In genomic region chr5:149117815-149118547, GRCm38 (mm10) we compare ENCODE assay signal across 14 mouse cellular contexts.
DNase-seq lines count a peak whose midpoint lies in the region; ATAC-seq lines count a peak whose summit lies in the region.
"Had no signal": no experiment of that assay in that cellular context is flagged by ENCODE, and none has a peak within 500 bp of the region (broad histone marks: within the 10 kb centered on the region; RNA-seq: fewer than 3 reads in every experiment).

No protein-coding gene starts in this region.

- H3K27me3 ChIP-seq in midbrain, embryonic 10.5 days (ENCODE audit: low read depth, poor library complexity, severe bottlenecking) = no peaks in the 10 kb centered on the region
- no peaks in the 10 kb centered on the region for H3K27me3 ChIP-seq in midbrain, embryonic 15.5 days (replicated peaks)
- no peaks in the 10 kb centered on the region for H3K27me3 ChIP-seq in embryonic facial prominence, embryonic 10.5 days (replicated peaks; ENCODE audit: low read depth, poor library complexity, severe bottlenecking)
- H3K27me3 ChIP-seq in neural tube, embryonic 14.5 days (ENCODE audit: control insufficient read depth, insufficient read depth, low read length) = no peaks in the 10 kb centered on the region
- H3K27me3 ChIP-seq: hindbrain, embryonic 12.5 days; midbrain, embryonic 12.5 days had no signal

- no peak overlapping the region for H3K4me2 ChIP-seq in midbrain, embryonic 15.5 days
- no peak overlapping the region for H3K4me2 ChIP-seq in neural tube, embryonic 14.5 days (ENCODE audit: low read depth, low read length)
- H3K4me2 ChIP-seq: heart, embryonic 11.5 days; hindbrain, embryonic 12.5 days; midbrain, embryonic 12.5 days had no signal

- no peak overlapping the region for H3K4me3 ChIP-seq in midbrain, embryonic 10.5 days
- H3K4me3 ChIP-seq in midbrain, embryonic 15.5 days = no peak overlapping the region
- no peak overlapping the region for H3K4me3 ChIP-seq in embryonic facial prominence, embryonic 10.5 days
- H3K4me3 ChIP-seq in neural tube, embryonic 14.5 days (ENCODE audit: low read depth, low read length) = no peak overlapping the region
- H3K4me3 ChIP-seq: hindbrain, embryonic 12.5 days; midbrain, embryonic 12.5 days had no signal

- no peak overlapping the region for H3K9ac ChIP-seq in midbrain, embryonic 15.5 days
- no peak overlapping the region for H3K9ac ChIP-seq in neural tube, embryonic 14.5 days (replicated peaks; ENCODE audit: low read depth, low read length)
- H3K9ac ChIP-seq: hindbrain, embryonic 12.5 days; midbrain, embryonic 12.5 days had no signal

- 36% methylated on average over 7 of the region's 7 CpGs for WGBS in midbrain, embryonic 10.5 days
- 26% methylated on average over 7 of the region's 7 CpGs for WGBS in midbrain, embryonic 15.5 days
- 30% methylated on average over 7 of the region's 7 CpGs for WGBS in embryonic facial prominence, embryonic 10.5 days
- 38% methylated on average over 7 of the region's 7 CpGs for WGBS in neural tube, embryonic 14.5 days

- intact Hi-C loops in heart, postnatal 36 days (cut with DNase I) = no loop called here

- ATAC-seq in midbrain, embryonic 15.5 days (replicated peaks) = no peak
- no peak for ATAC-seq in neural tube, embryonic 14.5 days (ENCODE audit: low read depth)

- peak overlapping the region; percentile 59 for H3K27ac ChIP-seq in midbrain, embryonic 10.5 days (replicated peaks)
- no peak overlapping the region for H3K27ac ChIP-seq in midbrain, embryonic 15.5 days
- H3K27ac ChIP-seq in embryonic facial prominence, embryonic 10.5 days (replicated peaks) = peak overlapping the region; percentile 62
- H3K27ac ChIP-seq in neural tube, embryonic 14.5 days (ENCODE audit: low read depth, low read length) = 0 out of 2 replicates have a peak overlapping the region, but pooled peaks have one; percentile 1
- H3K27ac ChIP-seq: hindbrain, embryonic 12.5 days; midbrain, embryonic 12.5 days had no signal

- DNase-seq in heart, adult 11 months = peak; percentile 69
- DNase-seq in heart, postnatal 36 days = no peak
- no peak for DNase-seq in midbrain, embryonic 10.5 days (ENCODE audit: low spot score)
- DNase-seq in embryonic facial prominence, embryonic 10.5 days (ENCODE audit: low spot score) = no peak
- no peak for DNase-seq in urinary bladder, postnatal 14 days (ENCODE audit: low spot score)
- DNase-seq: cerebellum, postnatal 36 days; kidney, adult 2 months; layer of hippocampus, adult 9-11 months; lung, postnatal 10 days had no signal

- no peaks in the 10 kb centered on the region for H3K9me3 ChIP-seq in midbrain, embryonic 10.5 days (replicated peaks)
- no peaks in the 10 kb centered on the region for H3K9me3 ChIP-seq in midbrain, embryonic 15.5 days
- H3K9me3 ChIP-seq in embryonic facial prominence, embryonic 10.5 days = no peaks in the 10 kb centered on the region; the same call in 1 of the 2 replicates
- no peaks in the 10 kb centered on the region for H3K9me3 ChIP-seq in neural tube, embryonic 14.5 days (ENCODE audit: control insufficient read depth, low read length)
- H3K9me3 ChIP-seq: hindbrain, embryonic 12.5 days; midbrain, embryonic 12.5 days had no signal

- peaks cover 19% of the 10 kb centered on the region for H3K4me1 ChIP-seq in midbrain, embryonic 10.5 days
- H3K4me1 ChIP-seq in midbrain, embryonic 15.5 days = 0 out of 2 replicates have a peak, but pooled peaks cover 12% of the 10 kb centered on the region
- H3K4me1 ChIP-seq in embryonic facial prominence, embryonic 10.5 days = peaks cover 33% of the 10 kb centered on the region
- H3K4me1 ChIP-seq in neural tube, embryonic 14.5 days (ENCODE audit: control insufficient read depth, insufficient read depth, low read length) = 0 out of 2 replicates have a peak, but pooled peaks cover 5% of the 10 kb centered on the region

- no peaks in the 10 kb centered on the region for H3K36me3 ChIP-seq in midbrain, embryonic 10.5 days
- H3K36me3 ChIP-seq in midbrain, embryonic 15.5 days (replicated peaks) = no peaks in the 10 kb centered on the region
- H3K36me3 ChIP-seq in embryonic facial prominence, embryonic 10.5 days (replicated peaks) = no peaks in the 10 kb centered on the region
- H3K36me3 ChIP-seq in neural tube, embryonic 14.5 days (ENCODE audit: control insufficient read depth, insufficient read depth, low read length) = no peaks in the 10 kb centered on the region
- H3K36me3 ChIP-seq: hindbrain, embryonic 12.5 days; midbrain, embryonic 12.5 days had no signal
